Mouse (Mus musculus): ENCODE results near the gene Cpne7. TPM values are rescaled to one million over a fixed set of nuclear protein-coding genes. Genes with fewer than 3 reads are reported as not detected.

Gene Cpne7
- polyA plus RNA-seq, 1 experiment from 2014 or later, result 0.94 TPM

DNA sequence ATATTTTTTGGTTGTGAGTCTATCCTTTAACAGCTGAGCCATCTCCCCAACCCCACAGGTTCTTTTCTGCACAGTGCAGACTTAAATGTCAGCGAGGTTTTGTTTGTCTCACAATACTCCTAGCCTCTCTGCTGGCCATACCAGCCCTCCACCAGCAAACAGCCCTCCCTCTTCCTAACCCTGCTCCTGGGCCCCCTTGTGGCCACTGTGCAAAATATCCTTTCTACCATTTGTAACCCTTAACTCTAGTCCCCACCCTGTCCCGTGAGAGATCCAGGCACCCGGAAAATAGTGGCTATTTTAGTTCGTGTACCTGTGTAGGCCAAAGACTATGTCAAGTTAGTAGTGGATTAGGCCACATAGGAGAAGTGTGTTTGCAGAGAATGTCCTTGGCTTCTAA lies 6.5 kb upstream of the Cpne7 start:
- H3K9ac ChIP-seq (replicated peaks; ENCODE audit: low read depth), result no peak overlapping the region
- ATAC-seq, result peak; percentile 87
- TF ChIP-seq EP300 (IDR thresholded peaks at IDR 0.05) (no peak), CTCF (IDR thresholded peaks at IDR 0.05) (peak; percentile 85)
- no peak overlapping the region for H3K4me3 ChIP-seq (ENCODE audit: low read depth, low read length)
- peaks cover 6% of the 10 kb centered on the region; the same call in 1 of the 2 replicates for H3K4me1 ChIP-seq (ENCODE audit: insufficient read depth, low read depth, low read length)
- H3K27me3 ChIP-seq (replicated peaks; ENCODE audit: insufficient read depth, low read length), result no peaks in the 10 kb centered on the region
- 6% methylated on average over 4 of the region's 4 CpGs for WGBS
- no peak overlapping the region for H3K27ac ChIP-seq (ENCODE audit: low read length)
- no peaks in the 10 kb centered on the region for H3K36me3 ChIP-seq (ENCODE audit: insufficient read depth, low read length)
- no peak overlapping the region for H3K4me2 ChIP-seq (replicated peaks; ENCODE audit: low read depth, low read length)
- H3K9me3 ChIP-seq (ENCODE audit: low read length), result no peaks in the 10 kb centered on the region
- DNase-seq (ENCODE audit: low spot score), result peak; percentile 87

DNA sequence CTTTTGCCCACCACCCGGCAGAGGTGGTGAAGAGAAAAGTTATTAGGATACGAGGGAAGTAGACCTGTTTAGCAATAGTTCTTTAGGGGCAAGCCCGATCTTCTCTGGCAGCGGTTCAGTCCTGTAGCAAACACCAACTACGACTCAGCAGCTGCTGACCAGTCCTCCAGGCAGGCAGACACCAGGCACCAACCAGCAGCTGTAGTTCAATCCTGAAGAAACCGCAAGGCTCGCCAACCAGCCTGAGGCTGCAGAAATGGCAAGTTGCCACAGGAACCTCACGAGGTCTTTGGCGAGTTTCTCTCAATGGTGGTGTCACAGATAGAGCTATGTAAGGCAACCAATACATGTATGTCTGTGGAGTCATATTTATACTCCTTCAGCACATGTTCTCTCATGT lies 4.3 kb upstream of the Cpne7 start:
- no peaks in the 10 kb centered on the region for H3K9me3 ChIP-seq (ENCODE audit: low read length)
- ATAC-seq (no peak), DNase-seq (ENCODE audit: low spot score) (no peak)
- H3K27ac ChIP-seq (ENCODE audit: low read length), result no peak overlapping the region
- TF ChIP-seq CTCF (IDR thresholded peaks at IDR 0.05) (no peak), EP300 (IDR thresholded peaks at IDR 0.05) (no peak)
- no peak overlapping the region for H3K4me2 ChIP-seq (replicated peaks; ENCODE audit: low read depth, low read length)
- peaks cover 17% of the 10 kb centered on the region for H3K4me1 ChIP-seq (ENCODE audit: insufficient read depth, low read depth, low read length)
- H3K4me3 ChIP-seq (ENCODE audit: low read depth, low read length), result no peak overlapping the region
- H3K36me3 ChIP-seq (ENCODE audit: insufficient read depth, low read length), result no peaks in the 10 kb centered on the region
- 59% methylated on average over 9 of the region's 9 CpGs for WGBS
- H3K9ac ChIP-seq (replicated peaks; ENCODE audit: low read depth), result no peak overlapping the region
- peaks cover 10% of the 10 kb centered on the region; the same call in 1 of the 2 replicates for H3K27me3 ChIP-seq (replicated peaks; ENCODE audit: insufficient read depth, low read length)

DNA sequence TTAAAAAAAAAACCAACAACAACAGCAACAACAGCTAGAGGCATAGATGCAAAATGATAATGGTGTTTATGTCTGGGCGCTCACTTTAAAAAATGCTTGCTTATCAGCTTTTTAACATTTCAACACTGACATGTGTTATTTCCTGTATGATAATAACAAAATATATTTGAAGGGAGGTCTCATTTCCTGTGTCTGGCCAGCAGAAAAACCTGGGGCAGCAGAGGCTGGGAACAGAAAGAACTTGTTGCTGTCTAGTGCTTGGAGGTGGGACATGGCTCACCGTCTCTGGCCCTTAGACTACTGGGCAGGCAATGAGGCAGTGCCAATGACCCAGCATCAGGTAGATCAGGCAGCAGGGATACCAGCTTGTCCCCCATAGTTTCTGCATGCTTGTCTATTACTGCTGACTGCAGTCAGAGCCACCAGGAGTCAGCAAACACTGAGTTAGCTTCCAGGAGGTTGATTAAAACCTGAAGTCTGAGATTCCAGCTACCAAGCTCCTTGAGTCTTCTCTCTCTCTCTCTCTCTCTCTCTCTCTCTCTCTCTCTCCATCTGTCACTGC lies 3.2 kb upstream of the Cpne7 start:
- Histone ChIP-seq H3K9ac (replicated peaks; ENCODE audit: low read depth) (no peak overlapping the region), H3K4me2 (replicated peaks; ENCODE audit: low read depth, low read length) (no peak overlapping the region), H3K4me3 (ENCODE audit: low read depth, low read length) (no peak overlapping the region), H3K9me3 (ENCODE audit: low read length) (no peaks in the 10 kb centered on the region), H3K4me1 (ENCODE audit: insufficient read depth, low read depth, low read length) (peaks cover 18% of the 10 kb centered on the region), H3K36me3 (ENCODE audit: insufficient read depth, low read length) (no peaks in the 10 kb centered on the region), H3K27me3 (replicated peaks; ENCODE audit: insufficient read depth, low read length) (peaks cover 14% of the 10 kb centered on the region; the same call in 1 of the 2 replicates), H3K27ac (ENCODE audit: low read length) (no peak overlapping the region)
- WGBS, result 26% methylated on average over 2 of the region's 2 CpGs
- ATAC-seq (peak; percentile 13; the same call in 1 of the 2 replicates), DNase-seq (ENCODE audit: low spot score) (peak; percentile 59)
- peak; percentile 78 for TF ChIP-seq EP300 (IDR thresholded peaks at IDR 0.05)
- peak; percentile 52 for TF ChIP-seq CTCF (IDR thresholded peaks at IDR 0.05)

DNA sequence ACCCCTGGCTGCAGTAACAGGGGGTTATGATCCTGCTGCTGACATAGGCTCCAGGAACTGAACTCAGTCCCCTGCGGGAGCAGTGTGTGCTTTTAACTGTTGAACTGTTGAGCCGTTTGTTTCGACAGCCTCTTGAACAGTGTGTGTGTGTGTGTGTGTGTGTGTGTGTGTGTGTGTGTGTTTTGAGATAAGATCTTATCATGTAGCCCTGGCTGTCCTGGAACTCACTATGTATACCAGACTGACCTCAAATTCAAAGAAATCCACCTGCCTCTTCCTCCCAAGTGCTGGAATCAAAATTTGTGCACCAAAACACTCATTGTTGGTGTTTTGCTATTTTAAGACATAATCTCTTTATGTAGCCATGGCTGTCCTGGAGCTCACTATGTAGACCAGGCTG lies 2.5 kb upstream of the Cpne7 start:
- no peak for DNase-seq (ENCODE audit: low spot score)
- peaks cover 14% of the 10 kb centered on the region; the same call in 1 of the 2 replicates for H3K27me3 ChIP-seq (replicated peaks; ENCODE audit: insufficient read depth, low read length)
- H3K36me3 ChIP-seq (ENCODE audit: insufficient read depth, low read length), result no peaks in the 10 kb centered on the region
- no peak overlapping the region for H3K4me2 ChIP-seq (replicated peaks; ENCODE audit: low read depth, low read length)
- H3K27ac ChIP-seq (ENCODE audit: low read length), result no peak overlapping the region
- H3K9ac ChIP-seq (replicated peaks; ENCODE audit: low read depth), result no peak overlapping the region
- TF ChIP-seq CTCF (IDR thresholded peaks at IDR 0.05) (no peak), EP300 (IDR thresholded peaks at IDR 0.05) (no peak)
- H3K4me1 ChIP-seq (ENCODE audit: insufficient read depth, low read depth, low read length), result peaks cover 18% of the 10 kb centered on the region
- 14% methylated on average over 3 of the region's 3 CpGs for WGBS
- ATAC-seq, result no peak
- H3K4me3 ChIP-seq (ENCODE audit: low read depth, low read length), result no peak overlapping the region
- no peaks in the 10 kb centered on the region for H3K9me3 ChIP-seq (ENCODE audit: low read length)

DNA sequence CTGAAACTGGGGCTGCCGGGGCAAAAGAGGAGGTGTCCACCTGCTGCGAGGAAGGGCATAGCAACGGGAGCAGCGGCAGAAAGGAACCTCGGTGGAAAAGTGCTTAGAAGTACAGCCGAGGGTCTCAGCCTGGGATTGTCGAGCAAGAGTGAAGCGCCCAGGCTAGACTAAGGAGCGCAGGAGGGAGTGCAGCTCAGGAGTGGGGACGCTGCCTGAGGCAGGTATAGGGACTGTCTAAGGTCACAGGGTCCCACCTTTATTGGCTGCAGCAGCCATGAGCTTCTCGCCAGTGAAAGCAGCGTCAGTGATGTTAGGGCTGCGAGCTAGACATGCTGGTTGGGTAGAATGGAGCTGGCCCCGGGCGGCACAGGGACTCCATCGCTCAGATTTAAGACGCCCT lies 570 bp downstream of the Cpne7 start:
- peaks cover 15% of the 10 kb centered on the region for H3K4me1 ChIP-seq (ENCODE audit: insufficient read depth, low read depth, low read length)
- no peaks in the 10 kb centered on the region for H3K36me3 ChIP-seq (ENCODE audit: insufficient read depth, low read length)
- TF ChIP-seq EP300 (IDR thresholded peaks at IDR 0.05), result no peak
- no peak for TF ChIP-seq CTCF (IDR thresholded peaks at IDR 0.05)
- no peak overlapping the region for H3K9ac ChIP-seq (replicated peaks; ENCODE audit: low read depth)
- H3K4me2 ChIP-seq (replicated peaks; ENCODE audit: low read depth, low read length), result peak overlapping the region; percentile 76
- no peaks in the 10 kb centered on the region for H3K9me3 ChIP-seq (ENCODE audit: low read length)
- DNase-seq (ENCODE audit: low spot score) (no peak), ATAC-seq (no peak)
- no peak overlapping the region for H3K27ac ChIP-seq (ENCODE audit: low read length)
- 3% methylated on average over 17 of the region's 17 CpGs for WGBS
- peaks cover 14% of the 10 kb centered on the region; the same call in 1 of the 2 replicates for H3K27me3 ChIP-seq (replicated peaks; ENCODE audit: insufficient read depth, low read length)
- peak overlapping the region; percentile 38 for H3K4me3 ChIP-seq (ENCODE audit: low read depth, low read length)

- H3K9ac ChIP-seq (replicated peaks; ENCODE audit: low read depth), result no peak overlapping the region
- DNase-seq (ENCODE audit: low spot score) (no peak), ATAC-seq (no peak)
- TF ChIP-seq CTCF (IDR thresholded peaks at IDR 0.05), result no peak
- no peak for TF ChIP-seq EP300 (IDR thresholded peaks at IDR 0.05)
- 52% methylated on average over 9 of the region's 9 CpGs for WGBS
- H3K27ac ChIP-seq (ENCODE audit: low read length), result no peak overlapping the region
- H3K4me3 ChIP-seq (ENCODE audit: low read depth, low read length), result no peak overlapping the region
- no peaks in the 10 kb centered on the region for H3K36me3 ChIP-seq (ENCODE audit: insufficient read depth, low read length)
- no peaks in the 10 kb centered on the region for H3K9me3 ChIP-seq (ENCODE audit: low read length)
- peaks cover 13% of the 10 kb centered on the region; the same call in 1 of the 2 replicates for H3K27me3 ChIP-seq (replicated peaks; ENCODE audit: insufficient read depth, low read length)
- no peak overlapping the region for H3K4me2 ChIP-seq (replicated peaks; ENCODE audit: low read depth, low read length)
- H3K4me1 ChIP-seq (ENCODE audit: insufficient read depth, low read depth, low read length), result peaks cover 9% of the 10 kb centered on the region
These were observed 4.9 kb downstream of the Cpne7 start for GRCm38 (mm10) chr8:123122059-123122458.

Data from lung, postnatal 0 days (tissue).